In the genomic region with DNA sequence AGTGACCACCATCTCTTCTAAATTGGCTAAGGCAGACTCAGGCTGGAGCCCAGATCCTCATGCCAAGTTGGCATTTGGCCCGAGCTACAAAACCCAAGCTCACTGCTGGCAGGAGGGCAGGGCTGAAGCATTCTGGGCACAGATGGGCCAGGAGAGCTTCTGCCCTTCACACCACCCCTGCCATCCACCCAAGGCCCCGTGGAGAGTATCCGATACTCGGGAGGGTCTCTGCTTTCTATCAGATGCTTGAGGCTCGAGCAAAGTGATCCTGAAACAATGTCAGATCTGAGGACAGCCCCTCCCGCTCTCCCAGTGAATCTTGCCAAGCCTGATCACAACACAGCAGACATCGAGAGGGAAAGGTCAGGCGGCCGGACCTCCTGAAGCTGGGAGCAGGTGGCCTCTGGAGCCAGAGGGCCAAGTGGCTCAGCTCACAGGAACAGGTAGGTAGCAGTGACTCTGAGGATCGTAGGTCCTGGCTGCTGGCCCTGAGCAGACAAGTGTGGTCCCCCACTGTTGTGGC, we compare ENCODE assay signal across 8 mouse cellular contexts.
DNase-seq lines count a peak whose midpoint lies in the region; ATAC-seq lines count a peak whose summit lies in the region.

No protein-coding gene starts in this region.

- H3K36me3 ChIP-seq in heart, embryonic 12.5 days, result no peaks in the 10 kb centered on the region

- ATAC-seq in heart, embryonic 12.5 days (ENCODE audit: insufficient number of reproducible peaks, low FRiP score), result no peak
- ATAC-seq in monocyte, adult 5-6 weeks (replicated peaks; ENCODE audit: insufficient number of reproducible peaks, low FRiP score, low TSS enrichment, poor library complexity, severe bottlenecking), result no peak

- no peaks in the 10 kb centered on the region for H3K9me3 ChIP-seq in heart, embryonic 12.5 days (replicated peaks)

- H3K4me1 ChIP-seq in heart, embryonic 12.5 days (replicated peaks), result peaks cover 4% of the 10 kb centered on the region

- DNase-seq in heart, adult 18-20 months, result peak; percentile 84 to 87
- peak; percentile 51 for DNase-seq in urinary bladder, postnatal 14 days (ENCODE audit: low spot score)
- no peak for DNase-seq in urinary bladder, postnatal 25 days (ENCODE audit: low spot score)
- peak; percentile 57 to 82 for DNase-seq in gastrocnemius, postnatal 4 days (ENCODE audit: low spot score in 2 of 2)
- DNase-seq in layer of hippocampus, postnatal 10 days (ENCODE audit: low spot score in 2 of 2), result peak; percentile 79 to 84
- DNase-seq in spleen, adult 18-20 months, result no peak

- no peak overlapping the region for H3K4me2 ChIP-seq in heart, embryonic 12.5 days

- H3K4me3 ChIP-seq in heart, embryonic 12.5 days, result no peak overlapping the region

- no peak overlapping the region for H3K9ac ChIP-seq in heart, embryonic 12.5 days

- H3K27me3 ChIP-seq in heart, embryonic 12.5 days (replicated peaks), result no peaks in the 10 kb centered on the region

- no peak overlapping the region for H3K27ac ChIP-seq in heart, embryonic 12.5 days (ENCODE audit: poor library complexity, severe bottlenecking)

- 73% methylated on average over 10 of the region's 10 CpGs for WGBS in heart, embryonic 12.5 days

Comparison
In these comparisons a context has a peak if more than half of its experiments do, and no peak if none do; other contexts are left out.
1. DNase-seq: peak in heart, adult 18-20 months (2 of 2), urinary bladder, postnatal 14 days (single experiment), gastrocnemius, postnatal 4 days (2 of 2) and layer of hippocampus, postnatal 10 days (2 of 2); none in urinary bladder, postnatal 25 days (single experiment) and spleen, adult 18-20 months (0 of 2).